Mouse (Mus musculus) left cerebral cortex, adult 18-20 months (tissue): ENCODE data around the gene Chpt1. TPM values are rescaled to one million over a fixed set of nuclear protein-coding genes. Genes with fewer than 3 reads are reported as not detected.
"Not testable (repeated sequence)": the region's sequence is repeated elsewhere in the genome, so short reads cannot be mapped to it uniquely, and the experiment has no call there.

ENCODE experiments used
- DNase-seq, 2 experiments: peaks; one replicate each; pipeline ENCODE4 v3.0.0; 2021 to 2022; ENCODE audit warnings: low spot score in 2 of 2, mixed read lengths in 1 of 2
- long read RNA-seq, 2 experiments: library from polyadenylated mRNA; stranded (forward); transcript quantifications; one replicate each; pipeline ENCODE4 v2.0.0; 2021
- total RNA-seq, 2 experiments: library from RNA; stranded (reverse); gene quantifications; 2 replicates each; pipeline ENCODE4 v1.2.3; 2021

Chpt1 gene
- total RNA-seq: 10 to 100 TPM; 37.1 to 39.7 TPM
- long read RNA-seq, experiment 1, full-length matches to known transcripts: 50 of 62 reads
- long read RNA-seq, experiment 1, partial matches to known transcripts: 5 of 62 reads
- long read RNA-seq, experiment 1, other reads (novel, unspliced or antisense): 7 of 62 reads
- long read RNA-seq, experiment 2, full-length matches to known transcripts: 32 of 48 reads
- long read RNA-seq, experiment 2, partial matches to known transcripts: 10 of 48 reads
- long read RNA-seq, experiment 2, other reads (novel, unspliced or antisense): 6 of 48 reads

- peak; percentile 74 to 83 for DNase-seq
Measured at GRCm38 (mm10) chr10:88503421-88504314, at the start of gene Chpt1. Chpt1 (minus strand) TSS chr10:88504073.

- DNase-seq: no peak
Measured at GRCm38 (mm10) chr10:88552738-88553137, 48.9 kb upstream of the Chpt1 start.

- DNase-seq: no peak
Measured at GRCm38 (mm10) chr10:88550225-88550624, 46.4 kb upstream of the Chpt1 start.

GRCm38 (mm10) chr10:88547635-88548034, 43.8 kb upstream of the Chpt1 start:
- DNase-seq: no peak

GRCm38 (mm10) chr10:88530631-88531030, 26.8 kb upstream of the Chpt1 start:
- no peak for DNase-seq

GRCm38 (mm10) chr10:88524016-88524415, 20.1 kb upstream of the Chpt1 start:
- DNase-seq: peak; percentile 11 to 25

- no peak for DNase-seq
Measured at GRCm38 (mm10) chr10:88523212-88523611, 19.3 kb upstream of the Chpt1 start.

GRCm38 (mm10) chr10:88522795-88523194, 18.9 kb upstream of the Chpt1 start:
- no peak for DNase-seq

- DNase-seq: not testable (repeated sequence)
Measured at GRCm38 (mm10) chr10:88515049-88515448, 11.2 kb upstream of the Chpt1 start.

GRCm38 (mm10) chr10:88514495-88514894, 10.6 kb upstream of the Chpt1 start:
- peak; percentile 31 to 48 for DNase-seq

GRCm38 (mm10) chr10:88513574-88514135, 9.8 kb upstream of the Chpt1 start:
- DNase-seq: no peak

GRCm38 (mm10) chr10:88511355-88511754, 7.5 kb upstream of the Chpt1 start:
- DNase-seq: no peak

- DNase-seq: no peak
Measured at GRCm38 (mm10) chr10:88510503-88511271, 6.8 kb upstream of the Chpt1 start.

- no peak for DNase-seq
Measured at GRCm38 (mm10) chr10:88507691-88508143, 3.8 kb upstream of the Chpt1 start.

GRCm38 (mm10) chr10:88505256-88505655, 1.4 kb upstream of the Chpt1 start:
- no peak for DNase-seq

- DNase-seq: no peak
Measured at GRCm38 (mm10) chr10:88504481-88504880, 608 bp upstream of the Chpt1 start.

GRCm38 (mm10) chr10:88502919-88503318, 954 bp downstream of the Chpt1 start:
- DNase-seq: no peak

- DNase-seq: peak in 1 of 2 experiments; percentile 11
Measured at GRCm38 (mm10) chr10:88501886-88502765, 1.7 kb downstream of the Chpt1 start.

- no peak for DNase-seq
Measured at GRCm38 (mm10) chr10:88501370-88501769, 2.5 kb downstream of the Chpt1 start.

- no peak for DNase-seq
Measured at GRCm38 (mm10) chr10:88499993-88500392, 3.9 kb downstream of the Chpt1 start.
